Mouse (Mus musculus) stomach, postnatal 0 days (tissue): ENCODE data around the gene Dnajb14.

Source experiments
- CTCF ChIP-seq: IDR thresholded peaks from 2 replicates; pipeline ENCODE4 v1.5.1; 2016; ENCODE audit warnings: antibody characterized with exemption, low read depth, mild to moderate bottlenecking, moderate library complexity
- EP300 ChIP-seq: optimal IDR thresholded peaks from 2 replicates; pipeline ENCODE3; 2016; ENCODE audit warnings: antibody characterized with exemption

GRCm38 (mm10) chr3:137959456-137959855, 92.0 kb downstream of the Dnajb14 start:
- TF ChIP-seq CTCF, result no peak
- no peak for TF ChIP-seq EP300
